Mouse (Mus musculus) limb, embryonic 11.5 days (tissue): ENCODE measurements around the gene Foxa3. TPM values are rescaled to one million over a fixed set of nuclear protein-coding genes. Genes with fewer than 3 reads are reported as not detected.

Experiments used
- ATAC-seq: fragments of 200-750 bp; cut with Nextera tagmentation; 2 replicates; pipeline ENCODE4 v1.8.0; 2017; ENCODE audit warnings: low read depth; ENCODE audit not compliant: insufficient number of reproducible peaks, low FRiP score, low TSS enrichment
- DNase-seq: peaks from one replicate; pipeline ENCODE4 v3.0.0-alpha.2; 2015; ENCODE audit warnings: low spot score
- H3K27ac ChIP-seq: fragments of 300-500 bp; sonication (generic); replicated peaks from 2 replicates; pipeline ENCODE4 v1.5.1; 2014; ENCODE audit warnings: low read depth, mild to moderate bottlenecking, low read length
- H3K27me3 ChIP-seq: fragments of 300-500 bp; sonication (generic); 2 replicates; pipeline ENCODE4 v1.6.1; 2014; ENCODE audit warnings: mild to moderate bottlenecking, low read length, mixed read lengths; ENCODE audit not compliant: control insufficient read depth, insufficient read depth
- H3K36me3 ChIP-seq: fragments of 300-500 bp; sonication (generic); 2 replicates; pipeline ENCODE4 v1.6.1; 2014; ENCODE audit warnings: mild to moderate bottlenecking, low read length, moderate library complexity, mixed read lengths; ENCODE audit not compliant: control insufficient read depth, insufficient read depth
- H3K4me1 ChIP-seq: fragments of 300-500 bp; sonication (generic); 2 replicates; pipeline ENCODE4 v1.6.1; 2014; ENCODE audit warnings: low read length, mixed read lengths; ENCODE audit not compliant: control insufficient read depth, insufficient read depth
- H3K4me2 ChIP-seq: fragments of 300-500 bp; sonication (generic); 2 replicates; pipeline ENCODE4 v1.6.1; 2014; ENCODE audit warnings: low read depth, mild to moderate bottlenecking, moderate library complexity; ENCODE audit not compliant: severe bottlenecking
- H3K4me3 ChIP-seq: fragments of 300-500 bp; sonication (generic); 2 replicates; pipeline ENCODE4 v1.5.1; 2014; ENCODE audit warnings: low read depth, low read length
- H3K9ac ChIP-seq: fragments of 300-500 bp; sonication (generic); 2 replicates; pipeline ENCODE4 v1.6.1; 2014; ENCODE audit warnings: mild to moderate bottlenecking, low read length
- H3K9me3 ChIP-seq: fragments of 300-500 bp; sonication (generic); 2 replicates; pipeline ENCODE4 v1.6.1; 2016; ENCODE audit warnings: low read length; ENCODE audit not compliant: control insufficient read depth
- WGBS: fragments of 180-500 bp; shearing (Covaris S2); extraction: QIAGEN DNeasy Blood & Tissue Kit; methylation state at CpG from one replicate; pipeline ENCODE4 v1.1.7; 2014; 5-methylcytosine and 5-hydroxymethylcytosine counted together
- polyA plus RNA-seq: library from polyadenylated mRNA; unstranded; fragments of >200 nt; fragmentation: Nextera tagmentation; extraction: Ambion mirVana; gene quantifications from 2 replicates; pipeline ENCODE4 v1.2.1, GENCODE M21; 2014

Foxa3 gene
- polyA plus RNA-seq, 1 experiment from 2014 or later: 0.21 TPM

DNA sequence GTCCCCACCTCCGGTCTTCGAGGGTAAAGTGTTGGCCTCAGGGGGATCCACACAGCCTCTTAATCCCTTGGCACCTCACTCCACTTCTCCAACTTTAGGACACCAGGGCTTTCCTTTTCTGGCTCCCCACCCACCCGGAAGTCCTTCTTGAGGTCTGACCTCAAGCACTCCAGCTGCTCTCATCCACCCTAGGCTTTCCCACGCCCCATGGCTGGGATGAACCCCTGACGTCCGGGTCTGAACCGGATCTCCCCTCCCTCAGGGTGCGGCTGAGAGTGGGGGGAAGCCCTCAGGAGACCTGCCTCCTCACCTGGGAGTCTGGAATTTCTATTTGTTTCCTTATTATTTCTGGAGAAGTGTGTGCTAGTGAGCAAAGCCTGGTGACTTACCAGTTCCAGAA, 2.3 kb downstream of the Foxa3 start:
- no peak for ATAC-seq
- peaks cover 32% of the 10 kb centered on the region for H3K27me3 ChIP-seq
- WGBS: 18% methylated on average over 8 of the region's 8 CpGs
- no peak for DNase-seq
- peaks cover 6% of the 10 kb centered on the region; the same call in 1 of the 2 replicates for H3K4me1 ChIP-seq
- H3K36me3 ChIP-seq: no peaks in the 10 kb centered on the region
- H3K4me3 ChIP-seq: no peak overlapping the region
- H3K9me3 ChIP-seq: no peaks in the 10 kb centered on the region
- no peak overlapping the region for H3K27ac ChIP-seq
- no peak overlapping the region for H3K9ac ChIP-seq
- H3K4me2 ChIP-seq: no peak overlapping the region

DNA sequence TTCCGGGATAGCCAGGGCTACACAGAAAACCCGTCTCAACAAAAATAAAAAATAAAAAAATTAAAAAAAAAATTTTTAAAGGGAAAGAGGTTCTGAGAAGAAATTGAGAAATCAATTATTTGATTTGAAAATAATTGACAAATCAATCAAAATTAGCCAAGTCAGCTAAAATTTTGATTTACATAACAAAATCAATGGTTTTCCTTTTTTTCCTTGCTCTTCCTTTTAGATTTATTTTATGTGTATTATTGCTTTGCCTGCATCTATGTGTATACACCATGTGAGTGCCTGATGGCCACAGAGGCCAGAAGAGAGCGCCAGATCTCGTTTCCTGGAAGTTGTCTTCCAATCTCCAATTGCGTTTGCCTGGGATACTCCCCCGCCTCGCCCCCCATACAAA, 5.4 kb downstream of the Foxa3 start:
- Histone ChIP-seq H3K9me3 (no peaks in the 10 kb centered on the region), H3K4me2 (no peak overlapping the region), H3K4me1 (no peaks in the 10 kb centered on the region), H3K36me3 (no peaks in the 10 kb centered on the region), H3K27ac (no peak overlapping the region), H3K4me3 (no peak overlapping the region), H3K27me3 (peaks cover 24% of the 10 kb centered on the region), H3K9ac (no peak overlapping the region)
- 88% methylated on average over 7 of the region's 7 CpGs for WGBS
- DNase-seq (no peak), ATAC-seq (no peak)

DNA sequence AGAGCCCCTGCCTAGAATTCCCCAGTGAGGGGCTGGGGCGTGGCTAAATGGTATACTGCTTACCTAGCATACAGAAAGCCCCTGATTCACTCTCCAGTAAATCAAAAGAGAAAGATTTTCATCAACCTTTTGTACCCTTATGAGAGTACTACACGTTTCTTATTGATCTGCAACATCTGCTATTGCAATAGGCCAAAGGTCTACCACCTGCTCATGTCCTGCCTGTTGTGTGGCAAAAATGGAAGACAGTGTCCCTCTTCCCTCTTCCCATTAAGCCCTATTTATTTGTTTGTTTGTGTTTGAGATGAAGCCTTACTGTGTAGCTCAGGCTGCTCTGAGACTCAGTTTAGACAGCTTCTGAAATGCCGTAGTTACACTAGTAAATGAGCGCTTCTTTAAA, 7.3 kb downstream of the Foxa3 start:
- no peak overlapping the region for H3K4me3 ChIP-seq
- H3K27me3 ChIP-seq: peaks cover 7% of the 10 kb centered on the region
- H3K36me3 ChIP-seq: no peaks in the 10 kb centered on the region
- no peak overlapping the region for H3K9ac ChIP-seq
- DNase-seq (no peak), ATAC-seq (no peak)
- 88% methylated on average over 4 of the region's 4 CpGs for WGBS
- no peak overlapping the region for H3K27ac ChIP-seq
- H3K4me2 ChIP-seq: no peak overlapping the region
- H3K4me1 ChIP-seq: peaks cover 7% of the 10 kb centered on the region; the same call in 1 of the 2 replicates
- H3K9me3 ChIP-seq: no peaks in the 10 kb centered on the region

- DNase-seq (no peak), ATAC-seq (no peak)
- H3K9me3 ChIP-seq: no peaks in the 10 kb centered on the region
- no peaks in the 10 kb centered on the region for H3K27me3 ChIP-seq
- no peak overlapping the region for H3K27ac ChIP-seq
- H3K4me2 ChIP-seq: no peak overlapping the region
- H3K4me1 ChIP-seq: peaks cover 7% of the 10 kb centered on the region; the same call in 1 of the 2 replicates
- H3K4me3 ChIP-seq: no peak overlapping the region
- H3K36me3 ChIP-seq: no peaks in the 10 kb centered on the region
- 51% methylated on average over 15 of the region's 15 CpGs for WGBS
- H3K9ac ChIP-seq: no peak overlapping the region
Measured at GRCm38 (mm10) chr7:19014452-19014851, 8.9 kb downstream of the Foxa3 start.

- Histone ChIP-seq H3K27ac (no peak overlapping the region), H3K4me3 (no peak overlapping the region), H3K4me2 (peak overlapping the region; percentile 77; the same call in 1 of the 2 replicates), H3K4me1 (peaks cover 7% of the 10 kb centered on the region; the same call in 1 of the 2 replicates), H3K9ac (no peak overlapping the region), H3K27me3 (no peaks in the 10 kb centered on the region), H3K36me3 (no peaks in the 10 kb centered on the region; the same call in 1 of the 2 replicates), H3K9me3 (no peaks in the 10 kb centered on the region)
- no peak for ATAC-seq
- no peak for DNase-seq
- WGBS: 55% methylated on average over 2 of the region's 2 CpGs
Measured at GRCm38 (mm10) chr7:19012882-19013281, 10.5 kb downstream of the Foxa3 start.

GRCm38 (mm10) chr7:19012025-19012621, 11.2 kb downstream of the Foxa3 start:
- 1% methylated on average over 30 of the region's 31 CpGs for WGBS
- peak overlapping the region; percentile 34 for H3K4me3 ChIP-seq
- no peaks in the 10 kb centered on the region for H3K9me3 ChIP-seq
- H3K9ac ChIP-seq: peak overlapping the region; percentile 73
- DNase-seq: peak; percentile 50
- ATAC-seq: no peak
- no peaks in the 10 kb centered on the region for H3K27me3 ChIP-seq
- H3K4me1 ChIP-seq: peaks cover 8% of the 10 kb centered on the region
- H3K27ac ChIP-seq: peak overlapping the region; percentile 52; the same call in 1 of the 2 replicates
- peak overlapping the region; percentile 77 for H3K4me2 ChIP-seq
- H3K36me3 ChIP-seq: peaks cover 2% of the 10 kb centered on the region; the same call in 1 of the 2 replicates

DNA sequence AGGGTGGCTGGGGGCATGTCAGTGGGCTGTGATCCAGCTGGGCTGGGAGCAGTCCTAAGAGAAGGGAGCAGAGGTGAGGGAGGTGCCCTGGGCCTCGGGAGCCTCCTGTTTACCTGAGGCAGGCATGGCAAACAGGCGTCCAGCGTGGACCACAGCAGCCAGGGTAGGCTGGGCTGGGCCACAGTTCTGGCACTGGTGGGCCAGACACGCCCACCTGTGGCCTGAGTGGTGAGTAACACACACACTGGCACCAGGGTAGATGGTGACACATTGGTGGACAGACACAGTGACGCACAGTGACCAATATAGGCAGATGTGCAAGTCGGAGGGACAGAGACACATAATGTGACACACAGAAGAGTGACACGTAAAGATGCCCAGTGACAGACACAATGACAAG, 12.8 kb downstream of the Foxa3 start:
- 82% methylated on average over 7 of the region's 7 CpGs for WGBS
- Histone ChIP-seq H3K9ac (no peak overlapping the region), H3K27ac (no peak overlapping the region), H3K4me3 (no peak overlapping the region), H3K4me2 (no peak overlapping the region), H3K36me3 (peaks cover 7% of the 10 kb centered on the region), H3K4me1 (peaks cover 17% of the 10 kb centered on the region), H3K27me3 (no peaks in the 10 kb centered on the region), H3K9me3 (no peaks in the 10 kb centered on the region)
- ATAC-seq (no peak), DNase-seq (no peak)

GRCm38 (mm10) chr7:19007026-19007977, 16.0 kb downstream of the Foxa3 start:
- H3K36me3 ChIP-seq: peaks cover 15% of the 10 kb centered on the region
- H3K4me3 ChIP-seq: no peak overlapping the region
- H3K27ac ChIP-seq: no peak overlapping the region
- no peak overlapping the region for H3K4me2 ChIP-seq
- no peaks in the 10 kb centered on the region for H3K27me3 ChIP-seq
- no peak overlapping the region for H3K9ac ChIP-seq
- DNase-seq (no peak), ATAC-seq (no peak)
- peaks cover 30% of the 10 kb centered on the region for H3K4me1 ChIP-seq
- no peaks in the 10 kb centered on the region for H3K9me3 ChIP-seq
- 73% methylated on average over 13 of the region's 13 CpGs for WGBS
